Mouse (Mus musculus) thymus, postnatal 4 days (tissue): Measurements from ENCODE around the gene Timm22.

Source experiments
- DNase-seq: peaks from one replicate; pipeline ENCODE4 v3.0.0; 2021

The Timm22 gene

DNA sequence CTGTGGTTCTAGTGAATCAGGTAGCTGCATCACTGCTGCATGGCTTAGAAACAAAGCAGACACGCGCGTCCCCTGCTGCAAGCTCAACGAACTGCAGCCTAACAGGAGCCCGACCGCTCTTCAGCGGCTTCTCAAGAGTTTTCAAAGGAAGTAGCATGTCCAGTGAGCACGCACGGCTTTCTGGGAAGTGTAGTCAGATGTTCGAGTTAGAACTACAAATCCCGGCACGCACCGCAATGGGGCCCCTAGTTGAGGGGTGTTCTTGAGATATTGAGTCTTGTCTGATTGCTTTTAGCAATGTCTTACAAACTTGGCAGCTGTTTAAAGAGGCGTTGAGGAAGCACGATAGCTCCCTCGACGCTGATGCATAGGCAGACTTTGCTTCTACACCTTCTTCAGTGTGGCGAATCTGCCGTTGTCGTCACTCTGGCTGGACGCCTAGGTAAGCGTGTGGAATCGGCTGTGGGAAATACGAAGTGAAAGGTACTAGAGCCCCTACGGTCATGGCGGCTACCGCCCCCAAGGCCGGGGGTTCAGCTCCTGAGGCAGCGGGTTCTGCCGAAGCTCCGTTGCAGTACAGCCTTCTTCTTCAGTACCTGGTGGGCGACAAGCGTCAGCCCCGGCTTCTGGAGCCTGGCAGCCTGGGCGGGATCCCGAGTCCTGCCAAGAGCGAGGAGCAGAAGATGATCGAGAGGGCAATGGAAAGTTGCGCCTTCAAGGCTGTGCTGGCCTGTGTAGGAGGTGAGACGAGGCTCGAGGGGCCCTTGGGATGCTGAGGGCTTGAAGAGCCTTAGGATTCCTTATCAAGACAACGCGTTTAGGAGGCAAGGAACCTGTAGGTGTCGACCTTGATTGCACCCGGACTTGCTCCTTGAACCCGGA, at the start of gene Timm22:
Timm22 (plus strand) TSS at position 251 of the 882 bp plus-strand sequence.
- peak; percentile 98 for DNase-seq

GRCm38 (mm10) chr11:76357464-76357863, 49.3 kb upstream of the Timm22 start:
- DNase-seq: no peak

DNA sequence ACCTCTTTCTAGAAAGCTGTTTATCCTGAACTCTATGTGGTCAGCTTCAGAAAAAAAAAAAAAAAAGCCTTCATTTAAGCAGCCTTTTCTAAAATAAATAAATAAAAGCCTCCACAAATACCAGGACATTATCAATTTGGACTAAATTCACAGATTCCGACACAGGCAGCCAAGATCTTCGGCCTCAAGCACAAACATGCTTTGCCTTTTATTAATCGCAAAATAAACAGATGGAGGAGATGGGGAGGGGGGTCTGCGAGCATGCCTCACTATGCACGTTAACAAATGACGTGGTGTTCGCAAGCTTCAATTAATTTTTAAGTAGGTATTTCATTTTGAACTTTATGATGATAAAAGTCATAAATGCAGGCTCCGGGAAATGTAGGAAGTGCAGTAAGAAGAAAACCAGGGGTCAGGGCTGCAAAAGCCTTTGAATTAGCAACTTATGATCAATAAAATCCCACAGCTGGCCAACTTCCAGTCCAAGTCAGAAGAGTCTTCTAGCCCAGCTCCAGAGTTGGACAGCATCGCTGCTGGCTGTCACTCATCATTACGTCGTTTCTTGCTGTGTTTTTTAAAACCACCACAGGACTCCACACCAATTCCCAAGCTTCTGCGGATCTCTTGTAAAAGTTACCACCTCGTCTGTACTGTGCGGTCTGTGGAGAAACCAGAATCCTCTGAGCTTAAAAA, 48.0 kb upstream of the Timm22 start:
- DNase-seq: no peak

GRCm38 (mm10) chr11:76360255-76360654, 46.5 kb upstream of the Timm22 start:
- DNase-seq: no peak

DNA sequence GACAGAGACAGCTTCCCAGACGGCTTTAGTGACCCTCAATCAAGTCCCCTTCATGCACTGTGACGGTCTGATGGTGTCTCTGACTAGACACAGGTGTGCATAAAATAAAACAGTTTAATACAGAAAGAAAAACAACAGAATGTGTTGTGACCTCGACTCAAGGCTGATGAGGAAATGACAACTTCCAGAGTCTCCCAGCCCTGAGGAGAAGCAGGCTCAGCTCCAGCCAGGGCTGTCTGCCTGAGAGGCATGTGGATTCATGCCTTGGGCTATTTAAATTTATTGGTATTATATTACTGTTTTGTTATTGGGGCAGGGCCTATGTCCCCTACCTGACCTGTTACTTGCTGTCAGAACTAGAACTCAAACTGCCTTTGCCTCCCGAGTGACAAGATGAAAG, 45.3 kb upstream of the Timm22 start:
- DNase-seq: no peak

GRCm38 (mm10) chr11:76363178-76363577, 43.6 kb upstream of the Timm22 start:
- no peak for DNase-seq

DNA sequence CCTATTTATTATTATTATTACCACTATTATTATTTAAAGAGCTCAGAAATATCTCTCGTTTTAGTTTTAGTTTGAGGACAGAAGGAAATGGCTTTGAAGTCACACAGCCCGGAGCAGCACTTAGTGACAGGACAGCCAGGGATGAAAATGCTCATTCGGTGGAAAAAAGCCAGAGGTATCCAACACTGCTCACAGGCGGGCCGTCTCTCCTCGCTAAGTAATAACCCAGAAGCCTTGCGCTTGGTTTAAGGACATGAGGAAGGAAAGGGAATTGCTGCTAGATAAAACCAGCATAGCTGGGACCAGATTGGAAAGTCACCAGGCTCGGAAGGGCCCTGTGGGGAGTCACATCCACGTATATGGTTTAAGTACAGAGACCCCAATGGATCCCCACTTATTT, 43.1 kb upstream of the Timm22 start:
- DNase-seq: no peak

DNA sequence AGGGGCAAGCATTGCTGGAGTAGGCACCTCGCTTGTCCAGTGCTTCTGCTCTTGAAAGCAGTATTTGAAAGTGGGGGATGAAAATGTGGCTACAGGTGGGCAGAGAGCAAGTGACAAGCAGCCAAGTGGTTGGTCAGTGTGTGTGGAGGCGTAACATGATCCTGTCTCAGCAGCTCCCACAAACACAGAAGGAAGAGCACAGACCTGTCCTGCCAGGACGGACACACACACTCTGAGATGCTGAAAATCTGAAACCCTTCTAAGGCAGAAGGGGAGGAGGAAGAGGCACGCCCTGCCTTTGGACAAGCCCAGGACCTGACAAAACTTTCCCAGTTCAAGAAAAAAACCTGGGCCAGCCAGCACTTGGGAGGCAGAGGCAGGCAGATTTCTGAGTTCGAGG, 42.7 kb upstream of the Timm22 start:
- no peak for DNase-seq

DNA sequence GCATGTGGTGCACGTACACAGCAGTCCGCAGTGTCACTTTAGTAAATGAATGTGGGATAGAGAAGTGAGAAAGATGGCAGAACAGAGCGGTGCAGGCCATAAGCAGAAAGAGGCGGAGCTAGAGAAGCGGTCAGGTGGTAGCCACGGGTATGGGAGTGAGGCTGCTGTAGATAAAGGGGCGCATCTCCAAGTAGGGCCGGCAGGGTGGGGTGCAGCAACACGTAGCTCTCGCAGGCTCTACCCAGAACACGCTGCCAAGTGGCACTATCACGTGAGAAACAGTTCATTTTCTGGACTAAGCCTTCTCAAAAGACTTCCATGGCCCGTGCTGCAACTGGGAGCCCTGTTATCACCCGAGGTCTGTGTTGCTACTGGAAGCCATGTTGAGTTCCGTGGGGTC, 40.0 kb upstream of the Timm22 start:
- DNase-seq: no peak

DNA sequence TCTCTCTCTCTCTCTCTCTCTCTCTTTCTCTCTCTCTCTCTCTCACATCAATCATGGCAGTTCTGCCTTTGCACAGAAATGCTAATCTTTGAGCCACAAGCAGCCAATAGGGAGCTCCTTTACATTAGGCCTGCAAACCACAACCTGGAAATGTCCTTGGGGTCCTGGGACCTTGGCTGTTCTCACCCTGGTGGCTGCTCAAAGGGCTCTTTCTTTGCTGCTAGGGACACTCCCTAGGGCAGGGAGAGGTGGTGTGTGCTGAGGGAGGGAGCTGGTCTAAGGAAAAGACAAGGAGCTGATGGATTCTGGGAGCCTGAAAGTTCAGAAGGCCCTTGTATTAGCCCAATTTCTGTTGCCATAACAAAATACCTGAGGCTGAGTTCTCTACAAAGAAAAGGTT, 36.3 kb upstream of the Timm22 start:
- DNase-seq: no peak

DNA sequence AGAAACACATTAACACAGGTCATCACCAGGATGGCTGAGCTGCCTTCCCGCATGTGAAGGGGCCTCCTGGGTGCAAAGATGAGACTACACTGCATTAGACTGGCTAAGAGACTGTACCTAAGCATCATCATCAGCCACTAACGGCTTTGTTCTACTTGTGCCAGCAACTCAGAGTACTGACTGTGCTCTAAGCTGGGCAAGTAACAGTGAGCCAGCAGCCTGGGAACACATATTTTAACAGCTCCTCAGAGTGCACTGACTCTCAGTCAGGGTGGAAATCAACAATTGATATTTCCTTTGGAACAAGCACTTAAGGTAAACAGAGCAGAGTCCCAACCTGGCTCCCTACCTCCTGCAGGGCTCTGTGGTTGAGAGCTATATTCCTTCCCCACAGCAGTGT, 34.6 kb upstream of the Timm22 start:
- DNase-seq: no peak

DNA sequence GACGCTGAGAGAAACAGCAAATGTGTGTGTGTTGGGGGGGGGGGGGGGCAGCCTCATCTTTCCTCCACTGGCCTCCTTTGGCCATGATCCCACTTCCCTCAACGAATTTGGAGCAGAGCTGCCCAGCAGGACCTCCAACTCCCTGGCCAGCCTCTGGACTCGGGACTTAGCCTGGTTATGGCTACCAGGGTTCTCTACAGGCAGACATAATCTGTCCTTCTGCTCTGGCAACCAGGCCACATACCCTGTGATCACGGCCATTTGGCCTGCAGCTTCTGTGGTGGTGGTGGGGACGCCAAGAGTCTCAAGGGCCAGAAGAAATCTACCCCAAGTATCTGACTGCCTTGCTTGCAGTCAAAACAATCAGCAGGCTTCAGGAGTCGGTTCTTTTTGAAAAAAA, 34.2 kb upstream of the Timm22 start:
- no peak for DNase-seq

DNA sequence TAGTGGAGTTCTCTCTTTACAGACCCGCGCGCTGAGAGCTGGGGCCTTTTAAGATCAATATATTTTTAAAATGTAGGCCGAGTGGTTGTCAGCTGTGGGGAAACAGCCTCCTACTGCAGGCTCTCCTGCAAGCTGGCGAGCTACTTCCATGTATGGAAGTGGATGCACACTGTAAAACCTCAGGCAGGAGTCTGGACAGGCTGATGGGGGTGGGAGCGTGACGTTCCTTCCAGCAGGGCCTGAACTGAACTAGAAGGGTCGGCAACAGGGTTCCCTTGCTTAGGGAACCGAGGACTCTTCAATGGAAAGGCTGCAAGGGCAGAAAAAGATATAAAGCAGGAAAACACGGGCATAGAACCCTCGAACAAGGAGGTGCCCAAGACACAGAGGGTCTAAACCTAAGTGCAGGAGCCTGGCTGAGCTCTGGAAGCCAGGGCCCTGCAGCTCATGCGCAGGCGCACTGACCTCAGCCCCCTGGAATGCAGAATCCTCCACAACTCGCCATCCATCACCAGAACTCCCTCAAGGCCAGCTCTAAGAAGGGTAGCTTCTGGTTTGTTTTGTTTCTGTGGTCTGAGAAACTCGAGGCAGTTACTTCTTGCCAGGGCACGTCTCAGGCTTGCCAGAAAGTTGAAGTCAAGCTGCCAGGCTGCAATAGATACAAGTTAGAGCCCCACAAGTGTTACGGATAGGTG, 32.1 kb upstream of the Timm22 start:
- no peak for DNase-seq

DNA sequence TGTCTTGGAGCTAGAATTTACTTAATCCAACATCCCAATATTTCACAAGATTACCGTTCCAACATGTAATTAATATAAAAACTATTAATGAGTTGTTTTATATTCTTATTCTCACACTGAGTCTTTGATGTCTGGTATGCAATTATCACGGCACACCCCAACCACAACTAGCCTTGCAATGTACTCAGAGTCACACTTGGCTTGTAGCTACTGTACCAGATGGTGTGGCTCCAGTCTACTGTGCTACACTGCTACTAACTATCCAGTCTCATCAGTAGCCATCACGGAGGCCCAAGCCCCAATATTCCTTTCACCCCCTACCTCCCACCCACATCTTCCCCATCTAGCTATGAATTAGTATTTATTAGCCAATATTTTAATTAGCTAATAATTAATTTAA, 30.3 kb upstream of the Timm22 start:
- no peak for DNase-seq

GRCm38 (mm10) chr11:76379921-76380544, 26.7 kb upstream of the Timm22 start:
- no peak for DNase-seq

DNA sequence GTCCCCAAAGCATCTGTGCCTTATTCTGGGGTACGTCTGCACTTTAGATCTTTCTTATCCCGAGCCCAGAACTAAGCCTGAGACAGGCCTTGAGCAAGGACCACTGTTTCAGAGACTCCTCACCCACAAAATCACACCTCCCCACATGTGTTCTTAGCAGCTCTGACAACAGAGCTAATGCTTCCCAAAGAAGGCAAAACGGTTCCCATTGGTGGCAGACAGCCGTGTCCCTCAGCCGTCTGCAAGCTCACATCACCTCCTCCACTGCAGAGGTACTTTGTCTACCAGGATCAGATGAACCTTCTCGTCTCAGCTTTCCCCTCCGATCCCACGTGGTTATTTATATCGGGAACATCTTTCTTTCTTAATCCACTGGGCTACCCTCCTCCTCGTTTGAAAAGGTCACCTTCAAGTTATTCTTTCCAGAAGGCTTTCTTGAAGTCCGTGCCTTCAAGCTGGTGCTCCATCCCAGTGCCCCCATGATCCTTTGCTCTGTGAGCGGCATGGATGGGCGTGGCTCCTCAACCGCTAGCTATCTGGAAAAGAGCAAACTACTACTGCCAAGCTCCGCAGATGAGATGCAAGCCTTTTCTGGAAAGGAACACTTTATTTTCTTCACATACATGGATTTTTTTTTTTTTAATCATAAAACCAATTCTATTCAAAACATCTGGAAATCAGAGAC, 25.4 kb upstream of the Timm22 start:
- DNase-seq: no peak

DNA sequence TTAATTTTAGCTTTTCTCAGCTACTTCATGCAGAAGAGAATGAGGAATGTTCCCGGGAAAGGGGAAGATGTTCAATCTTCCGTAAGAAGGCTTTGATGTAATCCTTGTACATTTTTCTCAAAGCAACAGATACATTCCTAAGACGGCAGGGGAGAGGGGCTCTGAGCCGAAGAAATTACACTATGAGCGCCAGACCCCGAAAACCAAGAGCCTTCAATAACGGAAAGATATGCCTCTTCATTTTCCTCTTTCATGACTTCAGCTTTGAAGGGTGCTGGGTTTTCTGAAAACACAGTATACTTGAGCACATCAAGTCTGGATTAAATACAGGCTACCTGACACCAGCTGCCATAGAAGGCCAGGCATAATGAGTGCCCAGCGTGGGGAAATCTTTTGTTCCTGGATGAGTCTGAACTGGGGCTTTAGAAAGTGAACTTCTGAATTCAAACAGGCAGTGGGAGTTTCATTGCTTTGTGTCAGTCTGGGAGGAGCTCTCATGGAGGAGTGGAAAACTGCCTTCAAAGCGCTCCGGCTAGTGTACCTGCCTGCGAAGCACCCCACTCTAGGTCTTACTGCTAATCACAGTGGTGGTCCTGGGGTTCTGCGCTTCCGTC, 23.9 kb upstream of the Timm22 start:
- no peak for DNase-seq

GRCm38 (mm10) chr11:76384307-76384706, 22.4 kb upstream of the Timm22 start:
- DNase-seq: no peak

DNA sequence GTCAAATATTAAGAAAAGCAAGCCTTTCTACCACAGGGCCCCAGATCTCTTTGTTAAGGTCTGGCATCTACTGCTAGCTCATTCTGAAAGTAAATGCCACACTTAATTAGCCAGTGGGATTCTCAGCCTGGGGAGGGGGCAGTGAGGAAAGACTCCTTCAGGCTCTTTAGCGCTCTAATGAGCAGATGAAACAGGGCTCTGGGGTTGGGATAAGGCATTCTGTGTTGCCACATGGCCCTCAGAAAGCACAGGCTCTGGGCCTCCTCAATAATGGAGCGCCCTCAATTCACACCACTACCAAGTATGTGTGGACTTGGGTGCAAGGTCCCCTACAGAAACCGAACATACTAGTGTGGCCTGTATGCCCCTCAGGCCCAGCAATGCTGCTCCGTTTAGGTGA, 21.7 kb upstream of the Timm22 start:
- no peak for DNase-seq

GRCm38 (mm10) chr11:76385746-76386145, 21.0 kb upstream of the Timm22 start:
- no peak for DNase-seq

DNA sequence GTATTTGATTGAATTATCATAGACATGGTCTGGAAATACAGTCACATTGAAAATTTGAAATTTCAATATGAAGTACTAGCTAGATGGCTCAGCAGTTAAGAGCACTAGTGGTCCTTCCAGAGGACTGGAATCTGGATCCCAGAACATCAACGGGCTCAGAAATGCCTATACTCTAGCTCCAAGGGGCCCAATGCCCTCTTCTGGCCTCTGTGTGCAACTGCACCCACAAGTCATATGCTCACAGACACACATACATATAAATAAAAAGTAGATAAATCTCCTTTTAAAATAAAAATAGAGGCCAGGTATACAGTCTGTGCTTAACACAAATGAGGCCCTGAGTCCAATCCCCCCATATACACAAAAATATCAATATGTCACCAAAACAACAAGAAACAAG, 19.7 kb upstream of the Timm22 start:
- DNase-seq: no peak

GRCm38 (mm10) chr11:76388711-76389110, 18.0 kb upstream of the Timm22 start:
- no peak for DNase-seq
